ENCODE assay signal across 7 mouse cellular contexts in the genomic region with DNA sequence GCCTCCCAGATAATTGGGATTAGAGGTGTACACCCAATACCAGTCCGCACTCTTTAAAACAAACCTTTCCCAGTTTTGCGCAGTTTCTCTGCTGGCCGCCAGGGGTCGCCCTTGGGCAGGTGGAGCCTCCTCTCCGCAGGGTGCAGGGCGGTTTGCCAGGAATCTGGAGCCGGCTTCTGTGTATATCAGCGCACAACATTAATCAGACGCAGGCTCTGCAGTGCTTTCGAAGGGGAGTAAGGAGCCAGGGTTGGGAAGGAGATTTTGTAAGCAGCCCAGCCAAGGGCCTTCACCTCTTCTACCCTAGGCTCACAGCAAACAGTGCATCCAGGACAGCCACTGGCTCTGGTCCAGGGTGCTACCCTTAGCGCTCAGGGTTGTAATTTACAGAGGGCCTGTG.
A peak's percentile ranks its signal among the peaks of the same experiment; 100 is the strongest.
DNase-seq lines count a peak whose midpoint lies in the region; ATAC-seq lines count a peak whose summit lies in the region.

No protein-coding gene starts in this region.

- peak overlapping the region; percentile 37; the same call in 1 of the 2 replicates for H3K9ac ChIP-seq in embryonic facial prominence, embryonic 11.5 days (replicated peaks; ENCODE audit: low read length)
- peak overlapping the region; percentile 39; the same call in 1 of the 2 replicates for H3K9ac ChIP-seq in midbrain, embryonic 14.5 days (replicated peaks; ENCODE audit: low read length)

- no peaks in the 10 kb centered on the region for H3K9me3 ChIP-seq in embryonic facial prominence, embryonic 11.5 days (replicated peaks; ENCODE audit: control insufficient read depth, low read length)
- no peaks in the 10 kb centered on the region for H3K9me3 ChIP-seq in limb, embryonic 10.5 days (replicated peaks)
- H3K9me3 ChIP-seq in midbrain, embryonic 14.5 days (ENCODE audit: control insufficient read depth, low read length): no peaks in the 10 kb centered on the region

- no peaks in the 10 kb centered on the region for H3K27me3 ChIP-seq in embryonic facial prominence, embryonic 11.5 days (ENCODE audit: control insufficient read depth, insufficient read depth, low read length)
- H3K27me3 ChIP-seq in limb, embryonic 10.5 days (ENCODE audit: low read depth, poor library complexity, severe bottlenecking): 0 out of 2 replicates have a peak, but pooled peaks cover 10% of the 10 kb centered on the region
- H3K27me3 ChIP-seq in midbrain, embryonic 14.5 days (ENCODE audit: control insufficient read depth, insufficient read depth, low read length): no peaks in the 10 kb centered on the region

- 4% methylated on average over 11 of the region's 11 CpGs for WGBS in embryonic facial prominence, embryonic 11.5 days
- 3% methylated on average over 11 of the region's 11 CpGs for WGBS in limb, embryonic 10.5 days
- 5% methylated on average over 11 of the region's 11 CpGs for WGBS in midbrain, embryonic 14.5 days

- no peaks in the 10 kb centered on the region for H3K36me3 ChIP-seq in embryonic facial prominence, embryonic 11.5 days (replicated peaks; ENCODE audit: control insufficient read depth, insufficient read depth, low read depth, low read length)
- H3K36me3 ChIP-seq in limb, embryonic 10.5 days: no peaks in the 10 kb centered on the region
- no peaks in the 10 kb centered on the region for H3K36me3 ChIP-seq in midbrain, embryonic 14.5 days (ENCODE audit: control insufficient read depth, insufficient read depth, low read length)

- peak; percentile 90 for ATAC-seq in embryonic facial prominence, embryonic 11.5 days (replicated peaks; ENCODE audit: insufficient number of reproducible peaks, low FRiP score, low TSS enrichment, low read depth)
- peak; percentile 90 for ATAC-seq in midbrain, embryonic 14.5 days (ENCODE audit: low FRiP score, low TSS enrichment)

- H3K27ac ChIP-seq in embryonic facial prominence, embryonic 11.5 days (replicated peaks; ENCODE audit: low read depth, low read length): no peak overlapping the region
- no peak overlapping the region for H3K27ac ChIP-seq in limb, embryonic 10.5 days
- H3K27ac ChIP-seq in midbrain, embryonic 14.5 days (replicated peaks; ENCODE audit: low read depth, low read length): peak overlapping the region; percentile 70

- peak overlapping the region; percentile 27 for H3K4me2 ChIP-seq in embryonic facial prominence, embryonic 11.5 days (ENCODE audit: low read depth, low read length)
- peak overlapping the region; percentile 41 for H3K4me2 ChIP-seq in midbrain, embryonic 14.5 days (ENCODE audit: low read length)

- H3K4me1 ChIP-seq in embryonic facial prominence, embryonic 11.5 days (ENCODE audit: control insufficient read depth, insufficient read depth, low read length): no peaks in the 10 kb centered on the region
- H3K4me1 ChIP-seq in limb, embryonic 10.5 days: peaks cover 18% of the 10 kb centered on the region
- H3K4me1 ChIP-seq in midbrain, embryonic 14.5 days (ENCODE audit: control insufficient read depth, insufficient read depth, low read length): peaks cover 11% of the 10 kb centered on the region

- peak; percentile 96 for DNase-seq in adrenal gland, postnatal 14 days
- peak; percentile 90 for DNase-seq in embryonic facial prominence, embryonic 11.5 days (ENCODE audit: low spot score)
- peak; percentile 79 to 92 for DNase-seq in heart, adult 18-20 months
- DNase-seq in kidney, adult 18-20 months: peak; percentile 84
- peak; percentile 90 for DNase-seq in limb, embryonic 10.5 days (ENCODE audit: low spot score)
- DNase-seq in midbrain, embryonic 14.5 days: peak; percentile 94
- peak; percentile 37 to 75 for DNase-seq in spleen, postnatal 10 days (ENCODE audit: low spot score in 2 of 2)

- H3K4me3 ChIP-seq in embryonic facial prominence, embryonic 11.5 days (ENCODE audit: low read depth, low read length): no peak overlapping the region
- H3K4me3 ChIP-seq in limb, embryonic 10.5 days: peak overlapping the region; percentile 22; the same call in 1 of the 2 replicates
- H3K4me3 ChIP-seq in midbrain, embryonic 14.5 days (replicated peaks; ENCODE audit: low read depth, low read length): no peak overlapping the region
